Mouse (Mus musculus) gastrocnemius, adult 2 months (tissue): ENCODE results near the gene Msh3. TPM values are rescaled to one million over a fixed set of nuclear protein-coding genes. Genes with fewer than 3 reads are reported as not detected.

ENCODE experiments used
- DNase-seq: peaks from one replicate; pipeline ENCODE4 v3.0.0; 2022
- H3K27ac ChIP-seq: fragments of 200-600 bp; 2 replicates; pipeline ENCODE4 v1.8.1; 2022; ENCODE audit warnings: mild to moderate bottlenecking
- H3K4me3 ChIP-seq: fragments of 200-600 bp; 2 replicates; pipeline ENCODE4 v1.8.1; 2022; ENCODE audit warnings: mild to moderate bottlenecking, moderate library complexity
- CTCF ChIP-seq: fragments of 200-600 bp; IDR thresholded peaks from 2 replicates; pipeline ENCODE4 v1.8.1; 2022; ENCODE audit warnings: antibody characterized with exemption, mild to moderate bottlenecking, moderate library complexity
- intact Hi-C: fragments of 180-260 bp; cut with DNase I; formaldehyde crosslinking; loops from one replicate; pipeline ENCODE4 v1.15.1; 2025
- total RNA-seq, 2 experiments: library from RNA; stranded (reverse); gene quantifications; 2 replicates each; pipeline ENCODE4 v1.2.3; 2021

The Msh3 gene
- total RNA-seq, 2 experiments from 2014 or later = 11.6 to 13.9 TPM

DNA sequence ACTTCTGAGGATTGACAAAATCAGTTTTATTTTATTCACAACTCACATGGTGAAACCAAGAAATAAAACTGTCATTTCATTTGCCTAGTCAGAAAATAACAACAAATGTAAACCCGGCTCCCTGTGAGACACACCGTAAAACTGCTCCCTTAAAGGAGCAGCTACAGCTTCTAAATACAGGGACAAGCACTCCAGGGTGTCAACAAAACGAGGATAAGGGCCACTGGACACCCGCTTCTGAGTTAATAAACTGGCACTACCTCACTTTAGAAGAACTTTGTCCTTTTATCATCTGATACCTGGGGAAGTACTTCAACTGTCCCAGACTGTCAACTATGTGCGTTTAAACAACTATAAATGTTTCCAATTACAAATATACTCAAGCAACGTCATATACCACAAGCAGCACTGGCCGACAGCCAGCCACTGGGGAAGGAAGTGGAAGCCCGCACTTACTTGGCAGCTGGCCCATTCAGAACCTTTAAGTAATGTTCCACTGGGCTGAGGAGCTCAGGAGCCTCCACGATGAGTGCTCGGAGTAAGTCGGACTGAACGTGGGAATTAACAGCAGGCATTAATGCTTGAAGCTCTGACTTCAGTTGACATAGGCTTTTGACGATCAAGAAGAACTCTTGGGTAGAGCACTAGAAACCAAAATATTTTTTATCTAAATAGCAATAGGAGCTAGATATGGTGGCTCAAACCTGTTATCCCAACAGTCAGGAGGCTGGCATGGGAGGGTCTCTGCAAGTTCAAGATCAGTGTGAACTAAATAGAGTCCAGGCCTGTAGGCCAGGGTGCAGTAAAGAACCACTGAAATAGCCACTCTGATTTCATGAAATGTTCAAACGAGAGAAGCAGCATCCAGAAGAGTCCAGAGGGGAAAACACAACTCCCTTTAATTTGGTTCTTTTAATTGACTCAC, 80.3 kb downstream of the Msh3 start:
- peak; percentile 65 for DNase-seq
- Histone ChIP-seq H3K27ac (no peak overlapping the region), H3K4me3 (peak overlapping the region; percentile 1; the same call in 1 of the 2 replicates)
- TF ChIP-seq CTCF = no peak
- intact Hi-C loops = no loop called here

DNA sequence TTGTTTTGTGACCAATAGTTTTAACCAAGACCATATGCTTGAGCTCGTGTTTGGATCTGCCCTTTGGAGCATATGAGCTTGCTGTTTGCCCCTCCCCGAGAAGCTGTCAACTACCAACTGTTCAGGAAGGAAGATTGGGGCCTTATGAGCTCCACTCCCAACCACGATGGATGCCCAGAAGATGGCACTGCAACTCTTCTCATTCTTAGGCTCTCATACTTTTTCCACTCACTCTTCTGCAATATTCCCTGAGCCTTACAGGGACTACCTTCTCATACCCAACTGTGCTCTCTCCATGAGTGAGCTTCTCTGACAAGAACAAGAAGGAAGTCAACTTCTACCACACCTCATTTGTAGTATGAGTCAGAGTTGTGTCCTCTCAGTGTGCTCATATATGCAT, 87.7 kb downstream of the Msh3 start:
- Histone ChIP-seq H3K27ac (no peak overlapping the region), H3K4me3 (no peak overlapping the region)
- DNase-seq = no peak
- peak; percentile 16; the same call in 1 of the 2 replicates for TF ChIP-seq CTCF
- intact Hi-C loops = no loop called here

- Histone ChIP-seq H3K4me3 (no peak overlapping the region), H3K27ac (no peak overlapping the region)
- DNase-seq = no peak
- intact Hi-C loops = no loop called here
- TF ChIP-seq CTCF = no peak
Observed at GRCm38 (mm10) chr13:92263566-92263965, 91.2 kb downstream of the Msh3 start.

DNA sequence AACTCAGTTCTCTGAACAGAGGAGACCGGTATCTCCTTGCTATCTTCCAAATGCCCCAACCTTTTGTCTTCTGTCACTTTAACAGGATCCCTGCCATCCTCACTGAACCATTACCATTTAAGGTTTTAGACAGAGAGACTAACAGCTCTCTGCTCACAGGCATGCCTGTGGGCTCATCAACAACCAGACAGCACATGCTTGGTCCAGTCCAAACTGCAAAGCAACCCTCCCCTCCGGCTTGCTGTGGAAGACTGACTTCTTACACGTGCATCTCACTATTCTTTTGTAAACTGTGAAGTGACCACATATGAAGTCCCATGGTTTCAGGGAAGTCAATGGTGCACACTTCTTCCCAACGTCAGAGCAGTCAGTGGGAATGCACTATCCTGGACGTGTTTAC, 93.5 kb downstream of the Msh3 start:
- intact Hi-C loops = no loop called here
- no peak overlapping the region for H3K27ac ChIP-seq
- TF ChIP-seq CTCF = no peak
- no peak overlapping the region for H3K4me3 ChIP-seq
- DNase-seq = no peak

DNA sequence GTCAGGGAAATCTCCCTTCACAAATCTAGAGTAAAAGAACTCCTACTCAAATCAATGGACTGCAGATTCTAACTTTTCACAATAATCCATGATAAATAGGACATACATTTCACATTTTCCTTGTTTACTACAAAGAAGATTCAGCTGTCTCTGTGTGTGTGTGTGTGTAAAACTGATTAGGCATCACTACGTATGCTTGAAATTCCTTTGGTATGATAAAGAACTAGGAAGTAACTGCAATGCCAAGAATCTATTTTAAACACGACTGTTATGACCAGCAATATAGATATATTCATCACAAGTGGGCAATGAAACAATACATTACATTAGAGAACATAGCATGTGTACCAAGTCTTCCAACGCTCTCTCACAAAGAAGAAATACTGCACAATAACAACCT, 99.3 kb downstream of the Msh3 start:
- Histone ChIP-seq H3K4me3 (no peak overlapping the region), H3K27ac (no peak overlapping the region)
- no peak for DNase-seq
- intact Hi-C loops = no loop called here
- TF ChIP-seq CTCF = no peak

GRCm38 (mm10) chr13:92253850-92254249, 101.0 kb downstream of the Msh3 start:
- intact Hi-C loops = no loop called here
- no peak for TF ChIP-seq CTCF
- no peak overlapping the region for H3K27ac ChIP-seq
- no peak overlapping the region for H3K4me3 ChIP-seq
- DNase-seq = no peak

GRCm38 (mm10) chr13:92252331-92252730, 102.5 kb downstream of the Msh3 start:
- H3K4me3 ChIP-seq = no peak overlapping the region
- H3K27ac ChIP-seq = no peak overlapping the region
- DNase-seq = no peak
- no peak for TF ChIP-seq CTCF
- intact Hi-C loops = no loop called here

GRCm38 (mm10) chr13:92247576-92247975, 107.2 kb downstream of the Msh3 start:
- Histone ChIP-seq H3K27ac (no peak overlapping the region), H3K4me3 (no peak overlapping the region)
- intact Hi-C loops = no loop called here
- DNase-seq = no peak
- TF ChIP-seq CTCF = no peak

DNA sequence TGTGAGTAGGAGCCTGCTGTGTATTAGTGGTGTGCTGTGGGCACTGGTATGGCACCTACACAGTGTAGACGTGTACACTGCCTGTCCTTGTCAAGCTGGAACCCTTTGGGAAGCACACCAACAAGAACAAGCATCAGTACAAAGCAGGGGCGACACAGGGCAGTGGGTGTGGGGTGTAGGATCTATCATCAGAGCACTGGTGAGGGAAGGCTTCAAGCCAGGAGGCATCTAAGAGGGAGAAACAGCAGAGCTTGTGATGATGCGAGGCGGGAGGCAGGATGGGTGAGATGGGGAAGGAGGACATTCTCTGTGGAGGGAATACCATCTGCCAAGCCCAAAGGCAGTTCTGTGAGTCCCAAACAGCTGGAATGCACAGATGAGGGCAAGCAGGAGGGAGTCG, 107.8 kb downstream of the Msh3 start:
- TF ChIP-seq CTCF = no peak
- DNase-seq = no peak
- no peak overlapping the region for H3K4me3 ChIP-seq

DNA sequence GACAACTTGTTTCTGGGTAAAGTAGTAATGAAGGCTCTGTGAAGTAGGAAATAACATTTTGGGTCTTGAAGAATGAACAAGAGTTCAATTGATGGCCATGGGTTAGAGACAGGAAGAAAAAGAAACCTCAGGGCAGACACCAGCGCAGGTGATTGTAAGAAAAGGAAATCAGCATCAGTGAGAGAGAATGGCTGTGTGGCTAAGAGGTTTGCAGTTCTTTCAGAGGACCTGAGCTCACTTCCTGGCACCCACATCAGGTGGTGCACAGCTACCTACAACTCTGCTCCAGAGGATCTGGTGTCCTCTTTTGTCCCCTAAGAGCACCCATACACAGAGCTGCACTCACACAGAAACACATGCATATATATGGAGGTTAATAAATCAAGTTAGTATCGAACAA, 110.1 kb downstream of the Msh3 start:
- TF ChIP-seq CTCF = no peak
- H3K27ac ChIP-seq = no peak overlapping the region
- H3K4me3 ChIP-seq = no peak overlapping the region
- intact Hi-C loops = no loop called here
- no peak for DNase-seq

More for the DNA sequence above, 107.8 kb downstream of the Msh3 start:
- intact Hi-C loops = no loop called here
- H3K27ac ChIP-seq = no peak overlapping the region

GRCm38 (mm10) chr13:92241426-92241825, 113.4 kb downstream of the Msh3 start:
- H3K27ac ChIP-seq = no peak overlapping the region
- H3K4me3 ChIP-seq = no peak overlapping the region
- DNase-seq = no peak
- intact Hi-C loops = no loop called here
- no peak for TF ChIP-seq CTCF

DNA sequence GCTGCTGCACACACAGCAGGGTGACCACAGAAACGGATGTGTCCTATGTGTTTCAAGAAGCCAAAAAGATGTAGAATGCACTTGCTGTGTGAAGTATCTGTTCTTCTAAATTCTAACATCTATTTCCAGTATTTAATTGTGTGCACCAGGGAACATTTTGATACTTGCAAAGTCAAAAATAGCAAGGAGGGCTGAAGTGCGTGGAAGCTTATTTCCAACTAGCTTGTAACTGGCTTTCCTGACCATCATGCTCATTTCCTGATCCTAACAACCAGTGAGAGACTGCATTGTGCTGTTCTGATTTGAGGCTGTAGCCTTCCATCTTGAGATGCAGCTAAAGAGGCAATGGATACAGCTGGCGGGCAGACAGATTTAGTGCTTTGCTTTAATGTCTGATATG, 116.9 kb downstream of the Msh3 start:
- TF ChIP-seq CTCF = no peak

DNA sequence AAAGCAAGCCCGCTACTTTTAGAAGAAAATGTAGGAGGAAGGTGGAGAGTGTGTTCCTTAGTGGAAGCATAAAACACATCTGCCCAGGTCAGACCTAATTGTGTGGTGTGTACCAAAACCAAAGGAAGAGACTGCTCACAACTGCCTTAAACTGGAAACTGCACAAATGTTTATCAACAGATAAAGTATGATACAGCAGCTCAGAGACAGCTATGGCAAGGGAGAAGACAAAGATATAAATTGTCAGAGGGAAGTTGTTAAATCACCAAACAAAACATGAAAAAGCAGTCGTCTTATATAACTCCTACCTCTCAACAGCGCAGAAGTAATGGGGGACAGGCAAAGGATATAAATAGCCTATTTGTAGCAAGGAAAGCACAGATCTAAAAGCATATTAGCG, 117.8 kb downstream of the Msh3 start:
- DNase-seq = no peak
- intact Hi-C loops = no loop called here
- no peak overlapping the region for H3K27ac ChIP-seq
- TF ChIP-seq CTCF = no peak
- no peak overlapping the region for H3K4me3 ChIP-seq

More for the DNA sequence above, 116.9 kb downstream of the Msh3 start:
- H3K4me3 ChIP-seq = no peak overlapping the region
- DNase-seq = no peak
- intact Hi-C loops = no loop called here
- no peak overlapping the region for H3K27ac ChIP-seq
